Mouse (Mus musculus) A20 (cell line): Measurements from ENCODE around the gene Olfr103.

Experiments
- DNase-seq: peaks from one replicate; pipeline ENCODE4 v3.0.0-alpha.2; 2011; ENCODE audit warnings: low read depth, low spot score

The Olfr103 gene

GRCm38 (mm10) chr17:37339598-37339997, at the start of gene Olfr103:
Gene Olfr103, minus strand, starts transcription at chr17:37339698.
- no peak for DNase-seq

GRCm38 (mm10) chr17:37378733-37379132, 39.2 kb upstream of the Olfr103 start, which contains the start of gene Olfr105-ps:
Gene Olfr105-ps, plus strand, starts transcription at chr17:37379033.
- no peak for DNase-seq

GRCm38 (mm10) chr17:37359282-37359681, 19.8 kb upstream of the Olfr103 start, which contains the start of gene Olfr104-ps:
Gene Olfr104-ps, plus strand, starts transcription at chr17:37359582.
- no peak for DNase-seq

GRCm38 (mm10) chr17:37316954-37317353, 22.5 kb downstream of the Olfr103 start, which contains the start of gene Olfr102:
Gene Olfr102, minus strand, starts transcription at chr17:37317054.
- DNase-seq, result no peak

GRCm38 (mm10) chr17:37310146-37310699, 29.3 kb downstream of the Olfr103 start:
- no peak for DNase-seq

GRCm38 (mm10) chr17:37308483-37308882, 31.0 kb downstream of the Olfr103 start:
- no peak for DNase-seq

- DNase-seq, result no peak
Observed at GRCm38 (mm10) chr17:37304213-37304612, 35.3 kb downstream of the Olfr103 start, which contains the start of gene Olfr101. Gene Olfr101, minus strand, starts transcription at chr17:37304313.
